Mouse (Mus musculus): ENCODE data around the gene Lipa. TPM values are rescaled to one million over a fixed set of nuclear protein-coding genes. Genes with fewer than 3 reads are reported as not detected.

The Lipa gene
- polyA plus RNA-seq, 1 experiment from 2014 or later: 24.9 TPM

DNA sequence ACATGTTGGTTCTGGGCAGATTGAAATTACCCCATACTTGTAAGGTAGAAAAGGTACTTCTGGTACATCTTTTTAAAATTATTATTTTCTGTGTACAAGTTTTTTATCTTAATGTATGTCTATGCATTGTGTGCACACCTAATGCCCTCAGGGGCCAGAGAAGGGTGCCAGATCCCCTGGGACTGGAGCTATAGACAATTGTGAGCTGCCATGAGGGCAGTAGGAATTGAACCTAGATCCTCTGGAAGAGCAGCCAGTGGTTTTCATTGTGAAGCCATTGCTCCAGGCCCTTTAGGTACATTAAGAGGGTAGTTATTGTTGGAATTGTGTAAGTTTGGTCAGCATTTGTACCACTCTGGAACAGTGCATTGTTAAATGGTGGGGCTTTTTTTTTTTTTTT is 26.8 kb upstream of the Lipa start:
- H3K36me3 ChIP-seq (ENCODE audit: control insufficient read depth, insufficient read depth, low read length): no peaks in the 10 kb centered on the region
- H3K9me3 ChIP-seq (replicated peaks; ENCODE audit: control insufficient read depth, low read length, poor library complexity, severe bottlenecking): no peaks in the 10 kb centered on the region
- H3K27ac ChIP-seq (ENCODE audit: low read length): no peak overlapping the region
- H3K4me1 ChIP-seq (ENCODE audit: control insufficient read depth, insufficient read depth, low read length): peaks cover 11% of the 10 kb centered on the region
- no peak overlapping the region for H3K4me2 ChIP-seq (ENCODE audit: low read length)
- no peak overlapping the region for H3K4me3 ChIP-seq (ENCODE audit: low read depth, low read length)
- H3K27me3 ChIP-seq (ENCODE audit: control insufficient read depth, insufficient read depth, low read depth, low read length): no peaks in the 10 kb centered on the region
- no peak overlapping the region for H3K9ac ChIP-seq (ENCODE audit: low read depth, low read length)
- ATAC-seq: no peak

DNA sequence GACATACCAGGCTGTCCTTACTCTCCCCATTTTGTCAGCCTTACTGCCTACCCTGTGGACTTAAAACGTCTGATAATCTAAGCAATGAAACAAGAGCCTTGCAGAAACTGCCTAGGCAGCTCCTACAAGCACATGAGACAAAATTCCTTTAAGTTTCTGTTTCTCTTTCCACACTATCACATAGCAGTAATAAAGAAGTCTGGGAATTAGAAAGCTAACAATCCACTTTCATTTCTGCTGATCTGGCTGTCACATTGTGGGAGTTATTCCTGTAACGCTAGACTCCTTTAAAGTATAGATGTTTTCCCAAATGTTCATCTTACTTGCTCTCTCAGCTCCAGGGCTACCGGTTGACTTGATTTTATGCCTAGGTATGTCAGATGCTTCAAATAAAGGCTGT is 26.2 kb upstream of the Lipa start:
- Histone ChIP-seq H3K4me3 (ENCODE audit: low read depth, low read length) (no peak overlapping the region), H3K9ac (ENCODE audit: low read depth, low read length) (0 out of 2 replicates have a peak overlapping the region, but pooled peaks have one; percentile 30), H3K27ac (ENCODE audit: low read length) (peak overlapping the region; percentile 28; the same call in 1 of the 2 replicates), H3K27me3 (ENCODE audit: control insufficient read depth, insufficient read depth, low read depth, low read length) (no peaks in the 10 kb centered on the region), H3K9me3 (replicated peaks; ENCODE audit: control insufficient read depth, low read length, poor library complexity, severe bottlenecking) (no peaks in the 10 kb centered on the region), H3K4me2 (ENCODE audit: low read length) (peak overlapping the region; percentile 23), H3K36me3 (ENCODE audit: control insufficient read depth, insufficient read depth, low read length) (no peaks in the 10 kb centered on the region), H3K4me1 (ENCODE audit: control insufficient read depth, insufficient read depth, low read length) (peaks cover 11% of the 10 kb centered on the region)
- ATAC-seq: no peak
- 74% methylated on average over 3 of the region's 3 CpGs for WGBS

- Histone ChIP-seq H3K4me3 (ENCODE audit: low read depth, low read length) (no peak overlapping the region), H3K4me1 (ENCODE audit: control insufficient read depth, insufficient read depth, low read length) (peaks cover 11% of the 10 kb centered on the region), H3K4me2 (ENCODE audit: low read length) (peak overlapping the region; percentile 23), H3K9ac (ENCODE audit: low read depth, low read length) (0 out of 2 replicates have a peak overlapping the region, but pooled peaks have one; percentile 30), H3K9me3 (replicated peaks; ENCODE audit: control insufficient read depth, low read length, poor library complexity, severe bottlenecking) (no peaks in the 10 kb centered on the region), H3K36me3 (ENCODE audit: control insufficient read depth, insufficient read depth, low read length) (no peaks in the 10 kb centered on the region), H3K27me3 (ENCODE audit: control insufficient read depth, insufficient read depth, low read depth, low read length) (no peaks in the 10 kb centered on the region), H3K27ac (ENCODE audit: low read length) (peak overlapping the region; percentile 28; the same call in 1 of the 2 replicates)
- 41% methylated on average over 6 of the region's 6 CpGs for WGBS
- no peak for ATAC-seq
Measured at GRCm38 (mm10) chr19:34553021-34553420, 25.7 kb upstream of the Lipa start.

DNA sequence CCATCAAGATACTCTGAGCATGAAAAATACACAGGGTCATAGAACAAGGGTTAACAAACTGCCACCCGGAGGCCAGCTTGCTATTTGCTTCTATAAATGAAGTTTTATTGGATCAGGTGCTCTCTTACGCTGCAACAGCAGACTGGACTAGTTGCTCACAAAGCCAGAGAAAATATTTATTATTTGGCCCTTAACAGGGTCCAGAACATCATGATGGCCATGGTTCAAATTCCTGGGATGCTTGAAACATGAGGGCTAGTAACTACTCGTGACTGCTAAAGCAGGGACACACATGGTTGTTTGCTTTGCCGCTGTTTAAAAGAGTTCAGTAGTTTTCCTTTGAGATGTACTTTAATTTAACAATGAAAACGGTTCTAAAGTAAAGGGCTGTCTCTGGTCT is 24.7 kb upstream of the Lipa start:
- no peak overlapping the region for H3K4me3 ChIP-seq (ENCODE audit: low read depth, low read length)
- no peak overlapping the region; the same call in 1 of the 2 replicates for H3K4me2 ChIP-seq (ENCODE audit: low read length)
- H3K9me3 ChIP-seq (replicated peaks; ENCODE audit: control insufficient read depth, low read length, poor library complexity, severe bottlenecking): no peaks in the 10 kb centered on the region
- ATAC-seq: no peak
- WGBS: 75% methylated on average over 5 of the region's 5 CpGs
- no peak overlapping the region for H3K9ac ChIP-seq (ENCODE audit: low read depth, low read length)
- no peak overlapping the region for H3K27ac ChIP-seq (ENCODE audit: low read length)
- H3K4me1 ChIP-seq (ENCODE audit: control insufficient read depth, insufficient read depth, low read length): peaks cover 11% of the 10 kb centered on the region
- H3K27me3 ChIP-seq (ENCODE audit: control insufficient read depth, insufficient read depth, low read depth, low read length): no peaks in the 10 kb centered on the region
- H3K36me3 ChIP-seq (ENCODE audit: control insufficient read depth, insufficient read depth, low read length): no peaks in the 10 kb centered on the region

DNA sequence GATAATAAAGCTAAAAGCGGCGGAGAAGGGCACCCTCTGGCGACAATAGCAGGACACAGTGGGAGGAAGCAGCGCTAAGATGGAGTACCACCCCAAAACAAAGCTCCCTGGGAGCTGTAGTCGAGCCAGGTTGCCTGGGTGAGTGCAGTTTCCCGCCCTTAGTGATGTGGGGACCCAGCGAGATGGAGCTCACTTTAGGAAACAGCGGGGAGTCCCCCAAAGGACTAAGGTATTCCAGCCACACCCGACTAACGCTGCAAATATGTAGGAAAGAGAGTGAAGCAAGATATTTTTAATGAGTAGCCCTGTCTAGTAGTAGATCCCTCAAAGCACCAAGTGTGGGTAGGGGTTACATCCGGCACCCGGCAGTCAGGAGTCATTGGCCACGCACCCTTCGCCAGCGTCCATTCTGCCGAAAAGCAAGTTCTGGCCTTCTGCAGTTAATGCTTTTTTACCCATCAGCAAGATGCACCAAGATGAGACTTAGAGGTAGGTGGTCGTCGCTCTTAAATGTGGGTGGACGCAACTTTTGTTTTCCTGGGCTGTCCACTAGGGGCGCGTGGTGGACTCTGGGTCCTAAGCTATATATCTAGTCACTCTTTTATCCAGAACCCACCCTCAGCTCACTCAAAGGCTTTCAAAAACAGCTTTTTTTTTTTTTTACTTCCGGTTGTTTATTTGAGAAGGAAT is 23.4 kb upstream of the Lipa start, which contains the start of gene Ifit2:
Gene Ifit2, plus strand, starts transcription at position 161 of the 690 bp plus-strand sequence.
- Histone ChIP-seq H3K36me3 (ENCODE audit: control insufficient read depth, insufficient read depth, low read length) (no peaks in the 10 kb centered on the region), H3K27me3 (ENCODE audit: control insufficient read depth, insufficient read depth, low read depth, low read length) (no peaks in the 10 kb centered on the region), H3K4me3 (ENCODE audit: low read depth, low read length) (peak within 1 kb of the TSS; percentile 48), H3K4me2 (ENCODE audit: low read length) (peak within 1 kb of the TSS; percentile 55), H3K9me3 (replicated peaks; ENCODE audit: control insufficient read depth, low read length, poor library complexity, severe bottlenecking) (no peaks in the 10 kb centered on the region), H3K9ac (ENCODE audit: low read depth, low read length) (peak within 1 kb of the TSS; percentile 57), H3K4me1 (ENCODE audit: control insufficient read depth, insufficient read depth, low read length) (peaks cover 11% of the 10 kb centered on the region), H3K27ac (ENCODE audit: low read length) (peak within 1 kb of the TSS; percentile 60)
- WGBS: under 1% methylated on average over 22 of the region's 22 CpGs
- peak; percentile 97 for ATAC-seq

GRCm38 (mm10) chr19:34550205-34550533 is 22.9 kb upstream of the Lipa start:
- no peaks in the 10 kb centered on the region for H3K9me3 ChIP-seq (replicated peaks; ENCODE audit: control insufficient read depth, low read length, poor library complexity, severe bottlenecking)
- H3K36me3 ChIP-seq (ENCODE audit: control insufficient read depth, insufficient read depth, low read length): no peaks in the 10 kb centered on the region
- ATAC-seq: no peak
- peak overlapping the region; percentile 55 for H3K4me2 ChIP-seq (ENCODE audit: low read length)
- peak overlapping the region; percentile 48 for H3K4me3 ChIP-seq (ENCODE audit: low read depth, low read length)
- H3K27ac ChIP-seq (ENCODE audit: low read length): peak overlapping the region; percentile 60
- peak overlapping the region; percentile 57 for H3K9ac ChIP-seq (ENCODE audit: low read depth, low read length)
- H3K27me3 ChIP-seq (ENCODE audit: control insufficient read depth, insufficient read depth, low read depth, low read length): no peaks in the 10 kb centered on the region
- 26% methylated on average over 4 of the region's 4 CpGs for WGBS
- H3K4me1 ChIP-seq (ENCODE audit: control insufficient read depth, insufficient read depth, low read length): peaks cover 11% of the 10 kb centered on the region

- Histone ChIP-seq H3K4me1 (ENCODE audit: control insufficient read depth, insufficient read depth, low read length) (peaks cover 11% of the 10 kb centered on the region), H3K4me2 (ENCODE audit: low read length) (no peak overlapping the region), H3K27me3 (ENCODE audit: control insufficient read depth, insufficient read depth, low read depth, low read length) (no peaks in the 10 kb centered on the region), H3K9me3 (replicated peaks; ENCODE audit: control insufficient read depth, low read length, poor library complexity, severe bottlenecking) (no peaks in the 10 kb centered on the region), H3K27ac (ENCODE audit: low read length) (no peak overlapping the region), H3K9ac (ENCODE audit: low read depth, low read length) (no peak overlapping the region), H3K36me3 (ENCODE audit: control insufficient read depth, insufficient read depth, low read length) (no peaks in the 10 kb centered on the region), H3K4me3 (ENCODE audit: low read depth, low read length) (no peak overlapping the region)
- no peak for ATAC-seq
- 29% methylated on average over 7 of the region's 7 CpGs for whole genome bisulfite sequencing
Measured at GRCm38 (mm10) chr19:34547976-34548375, 20.7 kb upstream of the Lipa start.

DNA sequence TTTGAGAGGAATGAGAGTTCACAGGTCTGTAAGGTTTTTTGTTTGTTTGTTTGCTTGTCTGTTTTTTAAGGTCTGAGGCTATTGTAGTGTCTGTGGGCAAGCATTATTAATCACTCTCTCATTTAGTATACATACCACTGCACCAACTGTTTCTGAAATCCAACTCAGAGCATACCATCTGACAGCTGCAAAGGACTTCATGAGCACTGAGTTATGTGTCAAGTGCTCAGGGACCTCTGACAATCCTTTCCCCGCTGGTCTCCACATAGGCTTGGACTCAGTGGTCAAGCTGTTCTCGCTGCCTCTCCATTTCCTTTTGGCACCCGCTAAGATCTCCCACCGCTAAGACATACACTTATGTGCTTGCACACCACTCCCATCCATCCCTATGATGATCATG is 18.9 kb upstream of the Lipa start:
- Histone ChIP-seq H3K27me3 (ENCODE audit: control insufficient read depth, insufficient read depth, low read depth, low read length) (no peaks in the 10 kb centered on the region), H3K4me1 (ENCODE audit: control insufficient read depth, insufficient read depth, low read length) (peaks cover 4% of the 10 kb centered on the region; the same call in 1 of the 2 replicates), H3K36me3 (ENCODE audit: control insufficient read depth, insufficient read depth, low read length) (no peaks in the 10 kb centered on the region), H3K9ac (ENCODE audit: low read depth, low read length) (no peak overlapping the region), H3K9me3 (replicated peaks; ENCODE audit: control insufficient read depth, low read length, poor library complexity, severe bottlenecking) (no peaks in the 10 kb centered on the region), H3K27ac (ENCODE audit: low read length) (no peak overlapping the region), H3K4me3 (ENCODE audit: low read depth, low read length) (no peak overlapping the region), H3K4me2 (ENCODE audit: low read length) (no peak overlapping the region)
- ATAC-seq: no peak
- WGBS: 90% methylated on average over 4 of the region's 4 CpGs

GRCm38 (mm10) chr19:34539422-34539821 is 12.1 kb upstream of the Lipa start:
- ATAC-seq: no peak
- no peak overlapping the region for H3K4me2 ChIP-seq (ENCODE audit: low read length)
- H3K4me3 ChIP-seq (ENCODE audit: low read depth, low read length): no peak overlapping the region
- no peak overlapping the region for H3K9ac ChIP-seq (ENCODE audit: low read depth, low read length)
- no peaks in the 10 kb centered on the region for H3K36me3 ChIP-seq (ENCODE audit: control insufficient read depth, insufficient read depth, low read length)
- H3K27ac ChIP-seq (ENCODE audit: low read length): no peak overlapping the region
- H3K9me3 ChIP-seq (replicated peaks; ENCODE audit: control insufficient read depth, low read length, poor library complexity, severe bottlenecking): no peaks in the 10 kb centered on the region
- no peaks in the 10 kb centered on the region for H3K4me1 ChIP-seq (ENCODE audit: control insufficient read depth, insufficient read depth, low read length)
- 80% methylated on average over 1 of the region's 1 CpGs for WGBS
- no peaks in the 10 kb centered on the region for H3K27me3 ChIP-seq (ENCODE audit: control insufficient read depth, insufficient read depth, low read depth, low read length)

All from midbrain, embryonic 16.5 days (tissue).